ENCODE assay signal across 18 mouse cellular contexts in genomic region chr11:69774961-69775360, GRCm38 (mm10). TPM values are rescaled to one million over a fixed set of nuclear protein-coding genes. Genes with fewer than 3 reads are reported as not detected.
"Had no signal": no experiment of that assay in that cellular context is flagged by ENCODE, and none has a peak within 500 bp of the region (broad histone marks: within the 10 kb centered on the region; RNA-seq: fewer than 3 reads in every experiment).

No protein-coding gene starts in this region.

- H3K4me2 ChIP-seq: limb, embryonic 12.5 days; liver, embryonic 13.5 days; midbrain, embryonic 11.5 days; midbrain, embryonic 15.5 days; neural tube, embryonic 12.5 days; stomach, embryonic 15.5 days had no signal

- H3K9ac ChIP-seq: limb, embryonic 12.5 days; liver, embryonic 13.5 days; liver, postnatal 0 days; midbrain, embryonic 15.5 days; neural tube, embryonic 12.5 days; stomach, embryonic 15.5 days had no signal

- H3K27me3 ChIP-seq: midbrain, embryonic 15.5 days; stomach, embryonic 15.5 days had no signal

- H3K9me3 ChIP-seq: limb, embryonic 12.5 days; liver, embryonic 13.5 days; midbrain, embryonic 15.5 days; neural tube, embryonic 12.5 days; stomach, embryonic 15.5 days had no signal

- DNase-seq: kidney, adult 11 months; liver; liver, embryonic 13.5 days; liver, postnatal 0 days; lung, postnatal 36 days; right cerebral cortex, postnatal 4 days; spleen, adult 18-20 months; thymus, adult 2 months; thymus, postnatal 25 days had no signal

- ATAC-seq: liver, postnatal 0 days; midbrain, embryonic 15.5 days had no signal

- H3K4me3 ChIP-seq: layer of hippocampus, adult 2 months; limb, embryonic 12.5 days; liver, embryonic 13.5 days; midbrain, embryonic 15.5 days; neural tube, embryonic 12.5 days; stomach, embryonic 15.5 days had no signal

- H3K36me3 ChIP-seq: stomach, embryonic 15.5 days had no signal

- H3K27ac ChIP-seq: layer of hippocampus, adult 2 months; limb, embryonic 12.5 days; liver, embryonic 13.5 days; midbrain, embryonic 15.5 days; neural tube, embryonic 12.5 days; stomach, embryonic 15.5 days had no signal

- H3K4me1 ChIP-seq: midbrain, embryonic 15.5 days had no signal

RNA-seq across cellular contexts. Expression of gene Slc35g3, which starts 13.2 kb away (rescaled TPM):
- total RNA-seq: layer of hippocampus, adult 2 months; left cerebral cortex, postnatal 36 days; megakaryocyte progenitor cell, adult 5-6 weeks; monocyte, adult 5-6 weeks had no signal
- polyA plus RNA-seq: liver, embryonic 13.5 days; liver, postnatal 0 days; midbrain, embryonic 11.5 days; neural tube, embryonic 12.5 days had no signal

RNA-seq across cellular contexts. Expression of gene Fgf11, which starts 26.7 kb away (rescaled TPM):
- total RNA-seq: monocyte, adult 5-6 weeks had no signal
